Mouse (Mus musculus) lung, adult 18-20 months (tissue): ENCODE data around the gene Sephs1.

Experiments used
- DNase-seq, 2 experiments: peaks; one replicate each; pipeline ENCODE4 v3.0.0; 2022; ENCODE audit warnings: mixed read lengths in 2 of 2

Sephs1 gene

DNA sequence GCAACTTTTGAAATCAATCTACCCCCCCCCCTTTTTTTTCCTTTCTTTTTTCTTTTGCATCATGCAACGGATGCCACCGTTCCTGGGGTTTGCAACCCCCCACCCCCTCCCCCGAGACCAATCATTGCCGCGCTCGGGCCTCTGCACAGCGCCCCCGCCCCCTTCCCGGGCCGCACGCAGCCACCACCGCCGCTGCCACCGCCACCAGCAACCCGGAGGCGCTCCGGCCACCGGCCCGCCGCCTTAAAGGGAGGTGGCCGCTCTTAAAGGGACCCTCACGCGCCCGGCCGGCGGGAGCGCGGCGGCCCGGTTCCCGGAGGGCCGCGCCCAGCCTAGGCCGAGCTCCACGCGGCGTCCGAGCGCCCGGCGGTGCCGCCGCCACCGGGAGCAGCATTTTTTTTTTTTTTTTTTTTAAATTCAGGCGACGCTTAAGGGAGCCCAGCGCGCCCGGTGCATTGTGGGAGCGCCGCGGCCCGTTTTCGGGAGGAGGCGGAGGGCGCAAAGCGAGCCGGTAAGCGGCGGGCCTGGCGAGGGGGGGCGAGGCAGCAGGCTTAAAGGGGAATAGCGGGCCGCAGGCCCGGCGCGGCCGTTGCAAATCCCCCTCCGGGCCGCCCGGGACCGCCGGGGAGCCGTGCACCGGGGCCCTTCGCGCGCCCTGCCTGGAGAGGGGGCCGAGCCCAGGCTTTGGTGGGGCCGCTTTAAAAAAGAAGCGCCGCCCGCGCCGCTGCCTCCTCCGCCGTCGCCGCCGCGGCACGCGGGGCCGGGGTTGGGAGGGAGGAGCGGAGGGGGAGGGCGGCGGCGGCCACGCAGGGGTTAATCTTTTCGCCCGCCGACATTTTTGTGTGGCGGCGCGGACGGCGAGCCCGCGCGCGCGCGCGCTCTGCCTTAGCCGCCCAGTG, at the start of gene Sephs1:
Gene Sephs1 (plus strand): TSS at position 215 of the 899 bp plus-strand sequence.
- DNase-seq: peak; percentile 82 to 86

DNA sequence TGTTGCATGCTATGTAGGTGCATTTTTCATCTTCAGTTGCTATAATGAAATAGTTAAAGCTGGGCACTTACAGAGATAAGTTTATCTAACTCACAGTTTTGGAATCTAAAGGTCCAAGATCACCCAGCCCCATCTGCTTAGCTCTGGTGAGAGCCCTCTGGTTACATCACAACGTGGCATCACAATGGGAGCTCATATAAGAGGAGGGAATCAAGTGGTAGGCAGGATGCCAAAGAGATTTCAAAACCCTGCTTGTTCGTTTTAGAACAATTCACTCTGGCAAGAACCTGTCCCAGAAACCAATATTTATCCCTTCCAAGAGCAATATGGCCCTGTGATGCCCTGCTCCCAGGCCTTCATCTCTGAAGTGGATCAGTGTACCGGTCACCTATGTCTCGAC, 49.2 kb upstream of the Sephs1 start:
- peak; percentile 6 to 66 for DNase-seq

DNA sequence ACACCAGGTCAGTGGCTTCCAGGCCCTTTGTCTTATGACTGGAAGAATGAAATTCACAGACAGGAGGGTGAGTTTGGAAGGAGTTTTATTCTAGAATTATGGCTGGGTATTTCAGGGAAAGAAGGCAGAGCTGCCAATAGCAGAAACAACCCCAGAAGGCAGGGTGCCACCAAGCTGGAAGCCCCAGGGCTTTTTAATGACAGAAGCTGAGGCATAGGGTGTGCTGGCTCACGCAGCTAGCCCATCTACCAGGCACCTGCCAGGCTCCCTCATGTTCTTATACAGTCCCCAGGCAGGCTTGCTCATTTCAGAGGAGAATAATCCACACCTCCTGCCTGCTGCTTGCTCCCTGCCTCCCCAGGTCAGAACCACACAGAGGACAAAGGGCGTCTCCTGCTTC, 31.9 kb upstream of the Sephs1 start:
- no peak for DNase-seq

DNA sequence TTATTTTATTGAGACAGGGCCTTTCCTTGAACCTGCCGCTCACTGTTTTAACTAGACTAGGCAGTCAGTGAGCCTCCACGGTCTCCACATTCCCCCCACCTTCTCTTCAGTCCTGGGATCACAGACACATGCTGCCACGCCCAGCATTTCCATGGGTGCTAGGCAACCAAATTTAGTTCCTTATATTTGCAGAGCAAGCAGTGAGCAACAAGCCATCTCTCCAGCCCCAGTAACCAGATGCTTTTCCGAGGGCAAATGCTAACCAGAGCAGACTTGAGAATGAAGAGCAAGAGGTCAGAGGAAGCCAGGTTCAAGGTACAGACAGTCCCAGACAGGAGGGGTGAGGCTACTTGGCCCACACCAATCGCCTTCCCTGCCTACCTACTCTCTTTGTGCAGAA, 24.2 kb upstream of the Sephs1 start:
- DNase-seq: no peak

DNA sequence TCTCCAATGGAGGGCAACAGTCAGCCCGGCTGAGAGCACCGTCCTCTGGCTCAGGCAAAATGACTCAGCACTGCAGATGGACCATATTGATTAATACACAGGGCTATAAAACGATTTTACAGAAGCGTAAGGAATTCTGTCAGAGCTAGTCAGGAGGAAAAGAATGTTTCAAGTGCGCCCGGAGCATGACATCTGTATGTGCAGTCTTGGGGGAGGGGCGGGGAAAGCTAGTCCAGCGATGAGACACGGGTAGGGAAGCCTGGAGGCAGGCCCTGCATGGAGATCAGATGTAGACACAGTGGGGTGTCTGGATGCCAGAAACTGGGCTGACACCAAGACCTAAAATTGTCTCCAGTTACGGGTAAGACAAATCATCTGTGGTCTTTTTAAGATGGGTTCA, 23.2 kb upstream of the Sephs1 start:
- DNase-seq: no peak

DNA sequence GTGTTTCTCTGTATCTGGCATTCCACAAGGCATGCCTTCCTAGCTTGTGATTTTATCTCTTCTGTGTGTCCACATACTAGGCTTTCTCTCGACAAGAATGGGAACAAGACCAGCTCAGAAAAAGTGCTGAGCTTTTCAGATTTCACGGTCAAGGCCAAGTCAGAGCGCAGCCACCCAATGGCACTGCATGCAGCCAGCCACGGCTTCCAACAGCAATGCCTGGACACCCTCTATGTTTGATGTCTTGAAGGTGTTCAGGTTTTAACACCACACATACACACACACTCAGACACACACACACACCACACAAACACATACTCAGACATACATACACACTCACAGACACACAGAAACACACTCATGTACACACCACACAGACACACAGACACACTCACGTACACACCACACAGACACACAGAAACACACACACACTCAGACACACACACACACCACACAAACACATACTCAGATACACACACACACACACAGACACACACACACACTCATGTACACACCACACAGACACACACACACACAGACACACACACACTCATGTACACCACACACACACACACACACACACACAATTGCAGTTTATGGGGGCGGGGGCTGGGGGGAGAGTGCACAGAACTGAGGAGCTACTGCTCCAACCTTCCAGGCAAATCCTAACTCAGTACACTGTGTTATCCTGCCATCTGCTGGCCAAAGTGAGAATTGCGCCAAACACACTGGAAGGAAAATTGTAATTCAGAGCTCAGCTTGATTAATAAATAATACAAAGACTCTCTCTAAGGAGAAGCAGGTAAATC, 17.2 kb upstream of the Sephs1 start:
- DNase-seq: peak; percentile 58 to 59

DNA sequence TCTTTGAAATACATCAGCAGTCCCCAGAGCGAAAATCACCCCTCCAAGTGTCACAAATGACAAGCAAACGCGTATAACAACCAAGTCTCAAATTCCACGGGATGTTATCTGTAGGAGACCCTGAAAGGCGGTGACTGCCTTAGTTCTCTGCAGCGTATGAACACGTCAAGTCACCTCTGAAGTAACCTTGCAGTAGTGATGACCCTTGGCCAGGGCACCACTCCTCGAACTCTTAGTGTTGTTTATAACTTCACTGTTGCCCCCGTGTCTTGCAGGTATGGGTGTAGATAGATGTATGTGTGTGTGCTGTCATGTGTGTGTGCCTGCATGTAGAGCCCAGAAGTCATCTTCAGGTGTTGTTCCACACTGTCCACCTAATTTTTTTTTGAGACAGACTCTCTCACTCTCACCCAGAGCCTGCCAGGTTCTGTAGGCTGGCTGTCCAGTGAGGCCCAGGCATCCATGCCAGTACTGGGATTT, 16.5 kb upstream of the Sephs1 start:
- no peak for DNase-seq

DNA sequence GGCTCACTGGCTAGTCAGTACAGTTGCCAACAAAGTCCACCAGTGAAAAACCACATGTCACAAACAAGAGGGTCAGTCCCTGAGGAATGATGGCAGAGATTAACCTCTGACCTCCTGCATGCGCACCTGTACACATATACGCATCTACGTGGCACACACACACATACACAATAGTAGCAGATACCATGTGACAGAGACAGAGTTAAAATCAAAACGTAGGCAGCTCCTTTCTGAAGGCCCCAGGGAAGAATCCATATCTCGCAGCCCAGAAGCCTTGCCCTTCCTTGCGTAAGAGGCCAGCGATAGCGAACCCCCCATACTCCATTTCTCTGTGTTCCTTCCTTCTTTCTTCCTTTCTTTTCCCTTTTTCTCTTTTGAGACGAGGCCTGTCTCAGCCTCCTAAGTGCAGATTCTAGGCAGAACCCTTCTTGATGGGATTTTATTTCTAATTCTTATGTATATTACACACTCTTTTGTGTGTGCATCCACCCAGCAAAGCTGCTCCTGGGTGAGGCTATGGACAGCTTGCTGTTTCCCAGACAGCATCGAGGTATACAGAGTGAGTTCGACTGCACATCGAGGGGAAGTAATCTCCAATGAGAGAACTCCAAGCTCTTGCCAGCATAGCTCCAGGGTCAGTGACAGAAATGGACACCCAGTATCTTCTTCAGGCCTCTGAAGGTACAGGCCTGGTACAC, 13.2 kb upstream of the Sephs1 start:
- DNase-seq: no peak

DNA sequence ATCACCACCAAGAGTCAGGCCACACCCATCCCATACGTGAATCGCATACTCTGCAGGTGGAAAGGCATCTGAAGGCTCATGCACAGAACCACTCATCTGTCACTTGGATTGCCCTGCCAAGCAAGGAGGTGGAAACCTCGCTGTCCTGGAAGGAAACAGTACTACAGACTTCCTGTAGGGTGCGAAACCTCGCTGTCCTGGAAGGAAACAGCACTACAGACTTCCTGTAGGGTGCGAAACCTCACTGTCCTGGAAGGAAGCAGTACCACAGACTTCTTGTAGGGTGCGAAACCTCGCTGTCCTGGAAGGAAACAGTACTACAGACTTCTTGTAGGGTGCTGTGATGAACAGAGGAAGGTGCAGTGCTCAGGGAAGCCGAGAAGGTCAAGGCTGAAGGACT, 8.6 kb upstream of the Sephs1 start:
- DNase-seq: no peak

DNA sequence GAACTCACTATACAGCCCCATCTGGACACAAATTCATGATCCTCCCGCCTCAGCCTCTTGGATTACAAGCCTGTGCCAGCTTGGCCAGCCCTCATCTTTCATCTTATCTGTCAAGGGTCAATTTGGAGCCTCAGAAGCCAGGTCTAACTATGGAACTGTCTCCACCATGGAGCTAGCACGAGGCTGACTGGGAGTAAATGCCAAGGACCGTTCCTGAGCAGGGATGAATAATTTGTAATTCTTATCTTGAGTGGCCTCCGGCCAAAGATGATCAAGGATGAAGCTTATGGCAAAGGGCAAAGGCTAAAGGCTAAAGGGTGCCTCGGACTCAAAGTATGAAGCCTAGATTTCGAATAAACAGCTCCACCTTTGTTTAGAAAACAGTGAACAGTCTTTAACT, 8.0 kb upstream of the Sephs1 start:
- DNase-seq: no peak

DNA sequence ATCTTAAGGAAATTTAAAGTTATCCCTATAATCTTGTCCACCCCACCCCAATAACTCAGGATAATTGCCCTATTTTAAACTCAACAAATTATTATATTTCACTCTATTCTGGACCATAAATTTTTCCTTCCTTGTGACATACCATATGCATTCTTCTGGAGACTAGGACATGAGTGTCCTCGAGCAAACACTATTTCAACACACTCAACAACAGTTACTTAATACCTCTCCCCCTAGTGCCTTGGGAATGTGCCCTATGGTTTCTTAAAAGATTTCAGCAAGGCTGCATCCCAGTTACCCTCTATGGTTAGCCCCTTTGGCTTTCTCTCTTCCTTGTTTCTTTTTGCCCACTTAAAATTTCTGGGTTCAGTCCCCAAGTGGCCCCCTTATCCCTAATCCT, 6.3 kb upstream of the Sephs1 start:
- DNase-seq: no peak

DNA sequence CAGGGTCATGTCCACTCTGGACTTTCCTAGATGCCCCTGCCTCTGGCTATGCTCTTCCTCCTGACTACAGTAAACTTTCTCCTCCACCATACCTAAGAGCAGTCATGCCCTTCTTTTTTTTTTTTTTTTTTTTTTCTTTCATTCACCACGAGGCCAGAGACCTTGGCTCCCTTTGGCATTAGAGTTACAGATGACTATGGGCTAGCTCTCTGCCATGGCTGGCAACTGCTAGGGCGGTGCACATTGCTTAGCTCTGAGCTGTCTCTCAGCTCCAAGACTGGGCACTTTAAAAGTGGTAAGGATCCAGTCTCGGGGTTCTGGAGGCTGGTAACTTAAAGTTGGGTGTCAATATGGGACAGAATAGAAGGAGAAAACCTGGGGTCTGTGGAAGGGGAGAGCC, 5.2 kb upstream of the Sephs1 start:
- no peak for DNase-seq

DNA sequence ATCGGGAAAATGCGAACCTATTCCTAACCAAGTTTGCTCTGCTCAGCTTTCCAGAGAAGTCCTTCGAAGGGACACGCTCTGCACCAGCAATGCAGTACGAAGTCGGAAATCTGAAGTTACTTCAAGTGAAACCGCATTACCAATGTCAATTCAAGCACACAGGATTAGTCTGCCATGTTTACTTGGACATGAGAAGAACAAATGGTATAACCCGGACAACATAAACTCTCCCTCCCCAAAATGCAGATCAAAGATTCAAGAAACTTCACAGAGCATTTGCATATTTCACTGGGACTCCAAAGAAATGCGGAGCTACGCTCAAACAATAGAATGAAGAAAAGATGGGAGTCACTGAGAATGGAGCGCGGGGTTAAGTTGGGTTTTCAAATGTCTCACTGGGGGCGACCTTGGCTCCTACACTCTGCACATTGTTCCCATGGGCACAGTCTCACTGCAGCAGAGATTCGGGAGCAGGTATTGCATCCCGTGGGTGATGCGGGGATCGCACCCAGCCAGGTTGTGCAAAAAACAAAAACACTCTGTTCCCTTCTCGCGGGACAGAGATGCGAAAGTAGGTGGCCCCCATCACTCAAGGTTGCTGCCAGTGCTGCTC, 521 bp upstream of the Sephs1 start:
- DNase-seq: no peak

DNA sequence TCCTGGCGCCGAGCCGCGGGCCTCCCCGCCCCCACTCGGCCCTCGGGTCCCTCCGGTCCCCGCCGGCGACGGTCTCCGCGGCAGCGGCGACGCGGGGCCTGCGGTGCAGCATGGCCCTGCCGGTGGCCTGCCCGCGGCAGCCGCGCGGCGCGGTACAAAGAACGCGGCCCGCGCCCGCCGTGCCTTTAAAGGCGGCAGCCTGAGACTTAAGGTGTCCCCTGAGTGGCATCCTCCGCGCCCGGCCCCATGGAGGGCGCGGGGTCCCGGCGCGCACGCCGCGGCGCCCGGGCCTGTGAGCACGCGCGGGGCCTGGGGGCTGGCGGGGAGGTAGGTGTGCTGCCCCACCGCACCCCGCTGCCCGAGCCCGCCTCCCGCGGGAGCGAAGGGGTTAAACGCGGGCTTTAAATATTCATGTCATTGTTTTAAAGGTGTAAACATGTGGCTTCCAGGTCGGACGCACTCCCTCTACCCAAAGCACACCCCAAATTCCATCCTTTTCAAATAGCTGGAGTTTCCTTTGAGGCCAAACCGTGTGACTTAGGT, 956 bp downstream of the Sephs1 start:
- peak; percentile 49 to 71 for DNase-seq

DNA sequence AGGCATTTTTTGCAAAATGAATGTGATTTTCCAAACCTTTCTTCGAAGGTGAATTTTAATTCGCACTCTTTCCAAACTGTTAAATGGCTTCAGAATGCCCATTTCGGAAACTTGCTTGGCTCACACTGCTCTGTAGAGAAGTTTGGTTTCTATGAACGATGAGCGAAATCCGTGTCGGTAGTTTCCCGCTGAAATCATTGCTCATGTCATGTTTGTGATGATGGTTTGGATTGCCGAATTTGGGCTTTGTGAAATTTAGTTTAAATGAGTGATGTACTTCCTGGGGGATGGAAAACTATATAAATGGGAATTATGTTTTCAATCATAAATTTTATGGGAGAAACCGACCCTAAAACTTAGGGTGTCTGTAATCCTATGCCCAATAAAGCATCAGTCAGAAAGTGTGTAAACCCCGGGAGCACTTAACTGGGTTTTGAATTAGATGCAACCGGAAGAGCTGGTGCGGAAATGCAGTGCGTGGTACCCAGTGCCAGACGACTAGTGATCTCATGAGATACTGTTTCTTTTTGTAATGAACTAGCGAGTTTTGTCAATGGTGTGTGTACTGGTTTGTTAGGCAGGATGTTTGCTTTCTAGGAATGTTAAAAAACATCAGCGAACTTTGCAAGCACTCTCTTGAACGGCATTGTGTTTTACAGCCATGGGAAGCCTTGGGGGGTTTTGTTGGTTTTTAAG, 1.8 kb downstream of the Sephs1 start:
- no peak for DNase-seq

DNA sequence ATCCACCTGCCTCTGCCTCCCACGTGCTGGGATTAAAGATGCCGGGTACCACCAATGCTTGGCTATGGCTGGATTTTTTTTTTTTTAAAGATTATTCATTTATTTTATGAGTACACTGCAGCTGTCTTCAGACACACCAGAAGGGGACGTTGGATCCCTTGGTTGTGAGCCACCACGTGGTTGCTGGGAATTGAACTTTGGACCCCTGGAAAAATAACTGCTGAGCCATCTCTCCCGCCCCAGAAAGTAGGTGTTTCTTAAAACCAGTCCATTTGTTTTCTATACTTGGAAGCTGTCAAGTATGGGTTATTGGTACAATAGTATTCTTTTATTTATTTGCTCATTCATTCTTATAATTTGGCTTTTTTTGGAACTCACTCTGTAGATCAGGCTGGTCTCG, 5.5 kb downstream of the Sephs1 start:
- no peak for DNase-seq

DNA sequence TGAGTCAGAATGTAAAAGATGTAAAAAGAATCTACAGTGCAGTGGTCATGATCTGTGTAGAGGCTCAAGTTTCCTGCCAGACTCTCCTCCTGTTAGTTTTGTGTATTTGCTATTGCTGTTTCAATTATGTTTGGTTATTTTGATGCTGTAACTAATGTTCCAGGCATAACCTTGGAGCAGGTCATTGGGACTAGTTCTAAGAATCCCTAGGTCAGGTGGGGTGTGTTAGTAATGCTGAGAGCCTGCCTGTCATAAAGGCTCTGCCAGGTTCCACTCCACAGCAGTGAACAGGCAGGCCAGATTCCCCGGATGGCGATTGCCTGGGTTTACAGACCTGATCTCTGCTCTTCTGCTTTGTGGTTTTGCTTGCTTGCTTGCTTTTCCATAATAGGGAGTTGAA, 14.2 kb downstream of the Sephs1 start:
- DNase-seq: no peak

DNA sequence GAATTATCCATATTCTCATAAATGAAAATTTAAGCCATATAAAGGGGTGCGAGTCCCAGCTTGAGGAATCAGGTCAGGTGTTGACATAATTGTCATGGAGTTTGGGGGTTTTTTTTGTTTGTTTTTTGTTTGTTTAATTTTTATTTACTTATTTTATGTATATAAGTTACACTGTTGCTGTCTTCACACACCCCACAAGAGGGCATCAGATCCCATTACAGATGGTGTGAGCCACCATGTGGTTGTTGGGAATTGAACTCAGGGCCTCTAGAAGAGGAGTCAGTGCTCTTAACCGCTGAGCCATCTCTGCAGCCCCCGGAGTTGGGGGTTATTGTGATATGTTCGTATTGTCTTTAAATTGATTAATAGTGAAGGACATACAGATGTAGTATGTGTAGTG, 15.6 kb downstream of the Sephs1 start:
- no peak for DNase-seq

DNA sequence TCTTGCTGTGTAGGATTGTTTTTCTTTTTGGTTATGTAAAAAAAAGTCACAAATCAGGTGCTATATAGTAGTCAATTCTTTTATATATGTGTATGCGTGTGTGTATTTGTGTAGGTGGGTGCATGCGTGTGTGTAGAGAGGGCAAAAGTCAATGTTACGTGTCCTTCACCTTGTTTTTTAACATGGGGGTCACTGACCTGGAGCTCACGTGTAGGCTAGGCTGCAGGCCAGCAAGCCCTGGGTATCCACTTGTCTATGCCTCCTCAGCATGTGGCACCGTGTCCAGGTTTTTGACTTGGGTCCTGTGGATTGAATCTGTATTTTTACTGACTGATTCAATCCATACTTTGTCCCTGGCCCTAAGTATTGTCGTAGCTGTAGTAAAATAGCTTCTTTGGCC, 19.3 kb downstream of the Sephs1 start:
- DNase-seq: no peak

DNA sequence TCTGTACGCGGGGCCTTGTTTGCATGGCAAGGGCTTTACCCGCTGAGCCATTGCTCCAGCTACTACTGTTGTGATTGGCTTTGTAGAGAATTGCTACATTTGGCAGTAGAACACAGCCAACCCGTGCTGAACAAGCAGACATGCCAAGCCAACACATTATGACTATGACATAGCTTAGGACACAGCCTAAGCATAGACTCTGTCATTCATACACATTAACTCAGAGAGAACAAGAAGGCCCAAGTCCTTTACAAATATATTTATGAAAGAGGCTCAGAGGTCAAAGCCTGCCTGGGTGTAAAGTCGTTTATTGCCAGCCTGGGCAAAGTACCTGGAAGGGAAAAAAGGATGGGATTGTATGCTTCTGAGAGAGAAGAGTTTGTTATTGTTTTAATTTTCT, 21.0 kb downstream of the Sephs1 start:
- DNase-seq: no peak

DNA sequence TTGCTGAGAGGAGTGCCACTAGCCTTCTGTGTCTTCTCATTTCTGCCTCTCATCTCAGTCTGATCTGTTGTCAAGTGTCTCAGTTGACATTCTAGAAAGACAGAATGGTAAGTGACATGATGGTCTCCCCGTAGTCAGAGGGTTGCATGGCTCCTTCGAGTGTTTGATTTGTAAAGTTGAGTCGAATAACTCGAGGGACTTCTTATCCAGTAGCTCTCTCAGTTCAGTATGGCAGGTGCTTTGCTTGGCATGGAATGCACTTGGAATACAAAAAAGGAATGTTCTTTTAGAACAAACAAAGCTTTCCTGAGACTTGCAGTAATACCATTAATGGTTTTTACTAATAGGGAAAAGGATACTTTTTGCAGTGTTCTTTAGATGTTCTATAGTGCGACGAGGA, 25.8 kb downstream of the Sephs1 start:
- DNase-seq: peak in 1 of 2 experiments; percentile 23

DNA sequence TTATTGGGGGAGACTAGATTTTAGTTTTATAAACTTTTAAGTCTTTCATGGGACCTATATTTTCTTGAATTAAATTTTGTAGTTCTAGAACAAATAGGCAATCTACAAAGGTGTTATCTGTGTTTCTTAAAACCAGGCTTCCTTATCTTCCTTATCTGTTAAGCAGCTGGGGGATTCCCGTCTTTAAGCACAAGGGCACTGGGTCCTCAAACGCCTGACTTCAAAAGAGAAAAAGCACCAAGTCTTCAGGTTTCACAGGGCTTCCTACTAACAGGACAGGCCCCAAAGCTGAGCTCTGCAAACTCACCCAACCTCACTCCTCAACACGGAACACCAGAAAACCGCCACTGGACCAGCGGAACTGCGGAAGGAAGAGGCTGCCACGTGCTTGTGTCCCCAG, 26.6 kb downstream of the Sephs1 start:
- DNase-seq: no peak
